Mouse (Mus musculus) gastrocnemius, adult 18-20 months (tissue): ENCODE results near the gene Hist1h2ae. TPM values are rescaled to one million over a fixed set of nuclear protein-coding genes. Genes with fewer than 3 reads are reported as not detected.
"Not testable (repeated sequence)": the region's sequence is repeated elsewhere in the genome, so short reads cannot be mapped to it uniquely, and the experiment has no call there.

ENCODE experiments used
- DNase-seq: peaks from one replicate; pipeline ENCODE4 v3.0.0; 2021; ENCODE audit warnings: low spot score
- total RNA-seq, 2 experiments: library from RNA; stranded (reverse); gene quantifications; 2 replicates each; pipeline ENCODE4 v1.2.3; 2021

Gene Hist1h2ae
- total RNA-seq, 2 experiments from 2014 or later = 0.41 to 0.85 TPM

DNA sequence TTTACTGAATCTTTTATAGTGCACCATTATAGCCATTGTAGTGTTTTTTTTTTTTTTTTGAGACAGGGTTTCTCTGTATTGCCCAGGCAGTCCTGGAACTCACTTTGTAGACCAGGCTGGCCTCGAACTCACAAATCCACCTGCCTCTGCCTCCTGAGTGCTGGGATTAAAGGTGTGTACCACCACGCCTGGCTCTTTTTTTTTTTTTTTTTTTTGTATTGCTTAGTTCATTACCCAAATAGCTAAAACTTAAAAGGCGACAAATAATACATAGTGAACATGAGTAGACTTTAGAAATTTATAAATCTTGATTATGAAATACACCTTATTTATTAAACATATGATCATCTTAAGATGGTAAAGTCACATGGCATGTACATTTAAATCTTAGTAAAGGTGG lies 29.5 kb downstream of the Hist1h2ae start:
- no peak for DNase-seq

DNA sequence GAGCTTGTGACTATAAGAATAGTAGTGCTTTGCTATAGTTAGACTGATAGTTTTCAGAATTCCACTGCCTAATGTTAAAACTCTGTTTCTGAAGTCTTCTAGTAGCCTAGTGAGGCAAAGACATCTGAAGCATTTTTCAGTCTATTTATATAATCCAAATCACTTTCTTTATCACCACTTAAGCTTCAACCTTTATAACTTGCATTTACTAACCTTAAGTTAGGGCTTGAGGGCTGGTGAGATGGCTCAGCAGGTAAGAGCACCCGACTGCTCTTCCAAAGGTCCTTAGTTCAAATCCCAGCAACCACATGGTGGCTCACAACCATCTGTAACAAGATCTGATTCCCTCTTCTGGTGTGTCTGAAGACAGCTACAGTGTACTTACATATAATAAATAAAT lies 31.2 kb downstream of the Hist1h2ae start:
- not testable (repeated sequence) for DNase-seq

DNA sequence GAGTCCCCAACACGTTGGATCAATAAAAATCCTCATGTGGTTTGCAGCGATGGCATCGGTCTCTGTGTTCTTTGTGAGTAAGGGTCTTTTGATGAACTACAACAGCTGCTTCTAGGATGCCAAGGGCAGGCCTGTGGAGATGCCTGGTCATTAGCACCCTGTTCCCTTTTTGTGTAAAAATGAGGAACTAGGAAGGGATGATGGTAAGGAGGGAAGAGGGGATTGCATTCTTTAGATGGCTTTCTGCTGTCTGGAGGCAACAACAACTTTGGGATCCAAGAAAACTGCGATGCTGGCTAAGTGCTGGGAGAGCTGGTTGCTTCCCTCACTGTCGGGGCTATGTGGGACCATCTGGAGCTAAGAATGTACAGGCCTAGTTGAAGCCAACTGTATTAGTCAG lies 32.8 kb downstream of the Hist1h2ae start:
- DNase-seq = no peak

DNA sequence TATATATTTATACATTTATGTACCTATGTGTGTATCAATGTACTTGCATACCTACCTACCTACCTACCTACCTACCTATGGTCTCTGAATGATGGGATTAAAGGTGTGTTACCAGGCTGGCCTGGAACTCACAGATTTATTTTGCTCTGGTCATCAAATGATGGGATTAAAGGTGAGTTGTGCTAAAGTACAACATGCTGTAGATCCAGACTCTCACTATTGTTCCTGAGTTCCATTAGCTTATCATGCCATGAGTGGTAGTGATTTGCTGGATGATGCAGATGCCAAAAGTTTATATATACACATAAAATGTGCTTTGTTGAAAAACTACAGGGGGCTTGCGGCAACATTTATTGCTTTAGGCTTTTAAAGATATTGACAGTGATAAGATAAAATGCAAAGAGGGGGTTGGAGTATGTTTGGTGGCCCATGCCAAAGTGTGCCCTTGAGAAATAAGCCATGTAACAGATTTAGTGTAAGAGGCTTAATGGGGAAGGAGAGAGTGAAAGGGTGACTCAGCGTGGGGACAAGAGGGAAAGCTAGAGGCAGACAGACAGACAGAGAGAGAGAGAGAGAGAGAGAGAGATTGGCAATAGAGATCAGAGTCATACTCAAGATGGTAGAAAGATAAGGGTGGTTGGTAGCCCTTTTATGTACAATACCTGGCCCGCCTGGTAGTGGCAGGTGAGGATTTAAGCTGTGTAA lies 33.9 kb downstream of the Hist1h2ae start:
- DNase-seq = no peak

DNA sequence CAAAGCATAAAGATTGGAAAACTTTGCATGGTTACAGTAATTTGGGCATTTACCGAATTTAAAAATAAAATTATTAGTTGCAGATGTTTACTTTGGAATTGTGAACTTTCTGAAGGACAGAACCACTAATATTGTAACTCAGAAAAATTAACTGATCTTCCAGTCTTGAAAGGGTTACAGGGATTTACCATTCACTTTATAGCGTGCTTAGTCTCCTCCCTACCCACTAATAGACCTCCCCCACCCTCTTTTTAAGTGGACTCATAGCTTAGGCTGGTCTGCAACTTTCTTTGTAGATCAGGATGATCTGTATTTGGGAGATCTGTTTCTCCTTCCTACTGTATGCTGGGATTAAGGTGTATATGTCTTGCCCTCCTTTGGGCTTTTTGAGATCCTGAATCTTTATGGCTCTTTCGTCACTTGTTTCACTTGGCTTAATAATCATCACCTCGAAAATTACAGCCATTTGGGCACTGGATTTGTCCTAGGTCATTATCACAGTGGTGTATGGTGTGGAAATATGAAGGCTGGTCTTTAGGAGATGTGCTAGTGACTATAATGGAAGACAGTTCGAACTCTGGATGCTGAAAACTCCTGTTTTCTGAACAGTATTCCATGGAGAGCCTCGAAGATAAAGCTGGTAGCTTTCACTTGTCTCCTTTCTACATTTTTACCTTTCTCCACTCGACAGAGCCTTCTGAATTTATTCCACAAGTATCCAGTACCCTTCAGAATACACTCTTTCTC lies 34.8 kb downstream of the Hist1h2ae start:
- no peak for DNase-seq

DNA sequence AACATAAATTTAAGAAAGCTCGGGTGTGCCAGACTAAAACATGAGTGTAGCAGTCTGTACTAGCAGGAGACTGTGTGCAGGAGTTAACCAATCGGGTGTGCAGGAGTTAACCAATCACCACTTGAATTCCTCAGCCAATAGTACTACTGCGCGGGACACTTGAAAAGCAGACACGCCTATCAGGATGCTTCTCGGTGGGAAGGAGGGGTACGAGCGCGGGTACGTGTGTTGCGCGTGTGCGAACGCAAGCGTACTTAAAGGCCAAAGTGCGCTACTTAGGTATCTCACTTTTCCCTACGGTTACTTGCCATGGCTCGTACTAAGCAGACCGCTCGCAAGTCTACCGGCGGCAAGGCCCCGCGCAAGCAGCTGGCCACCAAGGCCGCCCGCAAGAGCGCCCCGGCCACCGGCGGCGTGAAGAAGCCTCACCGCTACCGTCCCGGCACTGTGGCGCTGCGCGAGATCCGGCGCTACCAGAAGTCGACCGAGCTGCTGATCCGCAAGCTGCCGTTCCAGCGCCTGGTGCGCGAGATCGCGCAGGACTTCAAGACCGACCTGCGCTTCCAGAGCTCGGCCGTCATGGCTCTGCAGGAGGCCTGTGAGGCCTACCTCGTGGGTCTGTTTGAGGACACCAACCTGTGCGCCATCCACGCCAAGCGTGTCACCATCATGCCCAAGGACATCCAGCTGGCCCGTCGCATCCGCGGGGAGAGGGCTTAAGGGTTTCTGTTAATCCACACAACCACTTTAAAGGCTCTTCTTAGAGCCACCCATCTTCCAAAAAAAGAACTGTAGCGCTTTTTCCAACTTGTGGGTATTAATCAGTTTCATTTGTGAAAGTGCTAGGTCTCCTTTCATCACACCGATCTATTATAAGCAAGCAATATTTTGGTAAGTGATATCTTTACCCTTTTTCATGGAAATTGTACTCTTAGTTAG lies 35.6 kb downstream of the Hist1h2ae start, which contains the start of gene Hist1h3g:
Gene Hist1h3g (plus strand): TSS at position 286 of the 939 bp plus-strand sequence.
- peak; percentile 79 for DNase-seq

DNA sequence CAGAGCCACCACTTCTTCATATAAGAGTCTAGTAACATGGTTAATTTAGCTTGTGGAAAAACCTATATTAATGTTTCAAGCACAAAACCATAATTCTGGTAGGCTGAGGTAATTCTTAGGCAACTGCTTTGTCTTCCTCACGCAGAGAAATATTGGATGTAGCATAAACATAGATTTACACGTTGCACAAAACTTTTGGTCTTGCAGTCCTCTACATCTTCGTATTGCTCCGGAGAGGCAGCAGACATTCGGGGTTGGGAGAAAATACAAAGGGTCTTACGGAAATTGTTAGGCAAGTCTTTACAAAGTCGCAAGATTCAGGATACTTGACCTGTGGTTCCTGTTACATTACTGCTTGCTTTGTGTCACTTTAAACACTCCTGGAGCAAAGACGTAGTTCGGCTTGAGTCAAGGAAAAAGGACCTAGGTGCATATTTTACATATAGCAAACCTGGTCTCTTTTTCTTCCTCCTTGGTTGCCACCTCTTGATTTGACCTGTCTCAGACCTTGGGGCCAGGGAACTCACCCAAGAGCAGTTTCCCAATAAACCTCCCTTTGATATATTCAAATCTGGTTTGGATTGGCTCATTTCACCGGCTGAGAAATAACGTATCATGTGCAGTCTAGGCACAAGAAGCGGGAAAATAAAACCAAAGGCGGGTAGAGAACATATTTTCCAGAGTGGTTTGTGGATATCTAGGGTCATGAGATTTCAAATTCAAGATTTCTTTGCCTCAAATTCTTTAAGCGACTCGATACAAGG lies 36.5 kb downstream of the Hist1h2ae start:
- DNase-seq = no peak

DNA sequence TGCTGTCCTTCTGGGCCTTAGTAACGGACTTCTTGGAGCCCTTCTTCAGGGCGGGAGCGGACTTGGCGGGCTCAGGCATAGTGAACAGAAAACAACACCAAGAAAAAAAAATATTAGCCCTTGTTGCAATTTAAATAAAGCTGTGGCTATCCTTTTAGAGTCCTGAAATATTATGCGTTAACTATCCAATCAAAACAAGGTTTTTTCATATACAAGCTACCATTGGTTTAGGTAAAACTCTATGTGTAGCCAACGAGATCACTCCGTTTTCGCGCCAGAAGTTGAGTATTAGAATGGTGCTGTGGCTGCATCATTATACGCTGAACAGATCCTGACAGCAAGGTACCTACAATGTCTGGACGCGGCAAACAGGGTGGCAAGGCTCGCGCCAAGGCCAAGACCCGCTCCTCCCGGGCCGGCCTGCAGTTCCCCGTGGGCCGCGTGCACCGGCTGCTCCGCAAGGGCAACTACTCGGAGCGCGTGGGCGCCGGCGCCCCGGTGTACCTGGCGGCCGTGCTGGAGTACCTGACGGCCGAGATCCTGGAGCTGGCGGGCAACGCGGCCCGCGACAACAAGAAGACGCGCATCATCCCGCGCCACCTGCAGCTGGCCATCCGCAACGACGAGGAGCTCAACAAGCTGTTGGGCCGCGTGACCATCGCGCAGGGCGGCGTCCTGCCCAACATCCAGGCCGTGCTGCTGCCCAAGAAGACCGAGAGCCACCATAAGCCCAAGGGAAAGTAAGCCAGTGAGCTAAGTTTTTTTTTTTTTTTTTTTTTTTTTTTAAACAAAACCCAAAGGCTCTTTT lies 37.3 kb downstream of the Hist1h2ae start, which contains the start of gene Hist1h2af:
Gene Hist1h2af (plus strand): TSS at position 347 of the 808 bp plus-strand sequence.
- DNase-seq = not testable (repeated sequence)

DNA sequence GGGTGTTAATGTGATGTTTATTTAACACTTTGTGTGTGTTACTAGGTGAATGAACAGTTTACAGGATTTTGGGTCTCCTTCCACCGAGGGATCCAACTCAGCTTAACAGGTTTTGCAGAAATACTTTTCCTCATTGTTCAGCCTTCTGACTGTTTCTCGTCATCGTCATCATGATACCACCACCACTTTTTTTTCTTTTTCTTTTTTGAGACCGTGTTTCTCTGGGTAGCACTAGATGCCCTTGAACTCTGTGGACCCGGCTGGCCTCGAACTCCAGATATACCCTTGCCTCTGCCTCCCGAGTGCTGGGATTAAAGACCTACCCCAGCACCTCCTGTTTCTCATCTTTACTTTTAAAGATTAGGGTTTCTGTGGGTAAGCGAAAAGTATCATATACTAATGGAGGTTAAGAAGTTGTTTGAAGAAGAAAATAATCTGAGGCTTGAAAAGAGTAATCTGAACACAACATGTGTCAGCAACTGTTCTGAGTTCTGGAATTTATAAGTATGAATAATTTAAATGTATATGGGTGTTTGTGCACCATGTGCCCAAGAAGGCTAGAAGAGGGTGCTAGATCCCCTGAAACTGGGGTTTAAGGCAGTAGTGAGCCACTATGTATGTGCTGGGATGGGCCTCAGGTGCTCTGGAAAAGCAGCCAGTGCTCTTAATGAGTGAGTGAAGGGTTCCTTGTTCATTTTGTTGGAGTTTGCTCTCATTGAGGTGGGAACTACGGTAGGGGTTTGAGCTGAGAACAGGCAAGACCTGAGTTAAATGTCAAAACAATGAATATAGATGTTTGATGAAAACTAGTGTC lies 38.6 kb downstream of the Hist1h2ae start:
- no peak for DNase-seq

DNA sequence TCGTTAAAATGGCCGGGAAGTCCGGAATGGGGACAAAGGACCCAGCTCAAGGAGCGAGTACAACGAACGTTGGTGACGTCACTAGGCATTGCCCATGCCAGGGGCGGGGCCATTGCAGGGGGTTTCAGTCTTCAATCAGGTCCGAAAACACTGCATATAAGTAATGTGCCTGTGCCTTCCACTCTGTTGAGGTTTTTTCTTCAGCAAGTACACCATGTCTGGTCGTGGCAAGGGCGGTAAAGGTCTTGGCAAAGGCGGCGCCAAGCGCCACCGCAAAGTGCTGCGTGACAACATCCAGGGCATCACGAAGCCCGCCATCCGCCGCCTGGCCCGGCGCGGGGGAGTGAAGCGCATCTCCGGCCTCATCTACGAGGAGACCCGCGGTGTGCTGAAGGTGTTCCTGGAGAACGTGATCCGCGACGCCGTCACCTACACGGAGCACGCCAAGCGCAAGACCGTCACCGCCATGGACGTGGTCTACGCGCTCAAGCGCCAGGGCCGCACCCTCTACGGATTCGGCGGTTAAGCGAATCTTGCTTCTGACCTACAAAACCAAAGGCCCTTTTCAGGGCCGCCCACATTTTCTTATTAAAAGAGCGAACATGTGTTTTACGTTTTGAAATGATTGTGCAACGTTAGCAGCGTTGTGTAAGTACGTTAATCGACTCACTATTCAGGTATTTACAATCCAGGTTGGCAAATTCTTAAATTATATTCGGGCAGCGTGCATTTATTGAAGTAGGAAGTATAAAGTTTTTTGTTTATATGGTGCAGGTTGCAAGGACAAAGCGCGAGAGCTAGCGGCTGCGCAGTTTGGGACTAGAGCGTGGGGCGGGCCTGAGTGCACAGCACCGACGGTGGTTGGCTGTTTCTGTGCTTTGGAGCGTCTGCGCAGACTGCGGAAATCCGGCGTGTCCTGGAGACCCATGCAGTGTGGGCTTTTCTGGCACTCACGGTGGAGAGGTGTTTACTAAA lies 39.8 kb downstream of the Hist1h2ae start, which contains the start of gene Hist1h4h:
Gene Hist1h4h (plus strand): TSS at position 150 of the 975 bp plus-strand sequence.
- DNase-seq = peak; percentile 97

DNA sequence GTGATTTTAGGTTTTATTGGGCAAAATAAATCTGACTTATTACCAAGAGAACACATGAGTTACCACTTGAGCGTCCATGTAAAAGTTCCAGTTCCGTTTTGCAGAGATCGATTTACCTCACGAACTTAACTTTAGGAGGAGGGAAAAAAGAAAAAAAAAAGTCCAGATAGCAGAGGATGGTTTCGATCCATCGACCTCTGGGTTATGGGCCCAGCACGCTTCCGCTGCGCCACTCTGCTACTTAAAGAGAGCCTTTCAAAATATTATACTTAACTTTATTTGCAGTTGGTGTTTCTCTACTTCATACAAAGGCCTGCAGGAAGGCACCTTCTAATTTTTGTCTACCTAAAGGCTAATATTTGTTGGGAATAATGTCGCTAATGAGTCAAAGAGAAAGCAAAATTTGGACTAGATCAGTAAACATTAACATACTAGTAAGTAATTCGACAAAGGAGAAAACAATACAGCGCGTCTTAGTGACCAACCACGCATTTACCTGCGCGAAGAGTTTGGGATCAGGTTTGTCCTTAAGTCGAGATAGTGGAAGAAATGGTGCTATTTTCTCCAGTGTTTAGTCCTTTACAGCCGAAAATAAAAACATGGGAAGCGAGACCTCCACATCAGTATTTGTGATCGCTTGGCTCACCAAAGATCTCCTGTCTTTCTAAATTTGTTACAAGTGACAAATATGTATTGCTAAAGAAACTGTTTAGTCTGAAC lies 40.7 kb downstream of the Hist1h2ae start:
- DNase-seq = peak; percentile 78

DNA sequence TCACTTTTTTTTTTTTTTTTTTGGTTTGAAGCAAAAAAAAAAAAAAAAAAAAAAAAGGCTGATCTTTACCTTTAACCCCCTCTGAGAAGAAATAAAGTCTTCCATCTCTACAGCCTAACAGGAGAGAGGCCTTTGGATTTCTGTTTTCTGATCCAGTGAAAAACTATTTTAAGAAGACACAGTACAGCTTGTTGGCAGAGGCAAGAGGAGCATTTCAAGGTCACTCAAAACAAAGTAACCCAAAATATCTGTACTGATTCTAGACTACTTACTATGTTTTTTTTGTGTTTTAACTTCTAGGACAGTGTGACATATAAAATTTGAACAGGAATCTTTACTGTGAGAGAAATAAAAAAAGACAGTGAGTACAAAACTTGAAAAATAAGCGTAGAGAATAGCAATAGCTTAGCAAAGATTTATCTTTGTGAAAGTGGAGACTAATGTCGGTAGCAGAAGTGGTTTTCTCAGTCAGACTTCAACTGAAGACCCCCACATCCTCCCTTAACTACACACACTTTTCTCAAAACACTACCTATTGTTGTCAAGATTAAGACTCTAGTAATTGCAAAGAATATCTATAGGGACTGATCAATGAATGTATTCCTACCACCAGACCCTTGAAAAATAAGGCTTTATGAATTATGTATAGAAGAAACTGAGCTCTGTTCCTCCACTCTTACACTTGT lies 41.4 kb downstream of the Hist1h2ae start:
- no peak for DNase-seq

DNA sequence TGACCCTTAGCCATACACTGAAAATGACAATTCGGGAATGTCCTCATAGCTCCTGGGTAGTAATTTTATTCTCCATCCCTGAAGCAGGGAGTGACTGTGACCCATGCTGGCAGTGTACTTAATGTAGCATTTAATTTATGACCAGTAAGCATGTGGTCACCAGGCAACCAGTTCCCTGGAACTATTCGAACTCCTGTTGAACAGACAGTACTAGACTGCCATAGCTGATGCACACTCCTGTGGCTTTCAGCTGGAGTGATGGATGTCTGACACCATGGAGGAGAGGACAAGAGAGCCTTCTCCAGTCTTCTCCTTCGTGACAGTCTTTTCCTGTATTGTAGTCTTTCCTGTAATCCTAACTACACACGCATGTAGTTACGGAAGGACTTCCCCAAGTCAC lies 42.0 kb downstream of the Hist1h2ae start:
- DNase-seq = no peak

DNA sequence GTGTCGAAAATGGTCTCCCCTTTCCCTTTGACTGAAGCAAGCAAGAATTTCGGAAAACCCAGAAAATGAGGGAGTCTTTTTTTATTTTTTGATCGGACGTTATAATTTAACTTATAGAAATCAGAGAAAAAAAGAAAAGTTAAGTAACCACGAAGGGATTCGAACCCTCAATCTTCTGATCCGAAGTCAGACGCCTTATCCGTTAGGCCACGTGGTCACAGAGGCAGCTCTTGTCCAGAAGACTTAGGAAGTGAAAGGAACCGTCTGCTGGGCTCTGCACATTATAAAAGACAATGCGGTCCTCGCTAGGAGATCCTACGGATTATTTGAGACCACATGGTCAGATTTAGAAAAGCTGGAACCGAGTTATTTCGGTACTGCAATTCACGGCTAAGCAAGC lies 44.7 kb downstream of the Hist1h2ae start:
- DNase-seq = peak; percentile 91

DNA sequence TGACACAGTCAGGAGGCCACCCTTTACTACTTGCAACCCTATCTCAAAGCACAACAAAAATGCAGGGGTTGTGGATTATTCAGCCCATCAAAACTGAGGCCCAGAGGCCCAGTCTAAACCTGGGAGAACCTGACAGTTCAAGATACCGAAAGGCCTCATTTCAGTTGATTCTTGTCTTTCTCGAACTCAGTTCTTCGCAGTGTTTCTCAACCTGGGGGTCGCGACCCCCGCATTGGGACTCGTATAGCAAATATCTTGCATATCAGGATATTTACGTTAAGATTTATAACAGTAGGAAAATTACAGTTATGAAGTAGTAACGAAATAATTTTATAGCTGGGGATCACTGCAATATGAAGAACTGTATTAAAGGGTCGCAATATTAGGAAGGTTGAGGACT lies 45.1 kb downstream of the Hist1h2ae start:
- DNase-seq = no peak

DNA sequence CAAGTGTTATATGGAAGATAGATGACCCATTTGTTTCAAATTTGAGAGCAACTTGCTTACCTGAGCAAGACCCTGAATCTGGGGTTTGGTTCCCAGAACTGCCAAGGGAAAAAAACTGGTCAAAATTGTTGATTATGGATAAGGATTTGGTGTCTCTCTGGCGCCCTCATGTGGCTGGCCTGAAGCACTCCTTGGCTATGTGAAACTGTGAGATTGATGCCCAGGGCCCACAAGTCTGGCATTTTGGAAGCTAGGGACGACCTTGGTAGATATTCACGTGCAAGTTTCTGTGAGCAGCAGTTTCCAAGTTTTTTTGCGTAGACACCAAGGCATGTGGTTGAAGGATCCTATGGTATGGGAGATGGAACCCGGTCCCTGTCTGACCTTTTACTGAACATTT lies 46.4 kb downstream of the Hist1h2ae start:
- peak; percentile 62 for DNase-seq

DNA sequence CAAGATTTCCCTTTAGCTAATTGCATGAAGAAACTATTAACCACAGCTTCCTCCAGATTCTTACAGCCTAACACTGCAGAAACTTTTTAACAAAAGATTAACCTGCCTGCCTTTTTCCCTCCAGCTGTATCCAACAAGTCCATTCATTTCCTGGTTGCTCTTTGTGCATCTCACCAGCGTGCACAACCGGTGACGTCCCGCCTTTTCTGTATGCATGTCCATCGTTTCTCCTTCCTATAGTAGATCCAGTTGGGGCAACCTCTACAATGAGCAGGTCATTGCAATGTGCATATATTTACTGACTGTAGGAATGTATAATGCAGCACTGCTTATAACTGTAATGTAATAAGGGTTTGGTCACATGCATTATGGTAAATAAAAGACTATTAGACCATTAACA lies 47.0 kb downstream of the Hist1h2ae start:
- DNase-seq = no peak
